Mouse (Mus musculus) spleen, postnatal 14 days (tissue): ENCODE measurements around the gene Zfhx3.

Experiments
- DNase-seq, 2 experiments: peaks; one replicate each; pipeline ENCODE4 v3.0.0; 2021 to 2022; ENCODE audit warnings: low spot score in 2 of 2

Zfhx3 gene

GRCm38 (mm10) chr8:108592028-108592724 is 649.7 kb downstream of the Zfhx3 start:
- no peak for DNase-seq

DNA sequence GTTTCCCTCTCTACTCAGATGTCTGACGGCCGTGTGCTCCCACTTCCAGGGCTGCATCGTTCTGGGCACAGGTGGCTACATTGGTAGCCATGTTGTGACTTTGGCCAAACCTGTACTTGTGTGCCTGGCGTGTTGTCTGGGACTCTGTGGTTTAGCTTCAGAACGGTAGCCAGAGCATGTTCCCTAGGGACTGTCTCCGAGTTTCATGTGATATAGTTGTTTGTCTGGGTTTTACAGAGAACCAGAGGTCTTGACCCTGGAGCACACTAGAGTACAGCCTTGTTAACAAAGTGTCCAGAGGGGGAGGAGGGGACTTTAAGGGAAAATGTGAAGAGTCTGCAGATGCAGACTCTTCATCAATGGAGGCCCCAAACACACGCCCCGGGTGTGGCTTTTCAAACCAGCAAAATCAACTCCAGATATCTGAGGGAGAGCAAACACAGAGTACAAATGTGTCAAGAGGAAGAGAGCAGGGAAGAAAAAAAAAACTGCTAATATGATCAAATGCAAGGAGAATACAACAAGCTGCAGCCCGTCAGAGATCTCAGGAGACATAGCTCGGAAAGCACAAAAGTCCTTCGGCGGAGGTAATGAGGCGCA is 650.6 kb downstream of the Zfhx3 start:
- DNase-seq, result no peak

GRCm38 (mm10) chr8:108593891-108594290 is 651.4 kb downstream of the Zfhx3 start:
- no peak for DNase-seq

GRCm38 (mm10) chr8:108594361-108595060 is 652.1 kb downstream of the Zfhx3 start:
- no peak for DNase-seq

GRCm38 (mm10) chr8:108595061-108595419 is 652.6 kb downstream of the Zfhx3 start:
- no peak for DNase-seq

- DNase-seq, result no peak
Observed at GRCm38 (mm10) chr8:108595721-108596495, 653.5 kb downstream of the Zfhx3 start.

GRCm38 (mm10) chr8:108599003-108599402 is 656.6 kb downstream of the Zfhx3 start:
- no peak for DNase-seq

GRCm38 (mm10) chr8:108599558-108599957 is 657.1 kb downstream of the Zfhx3 start:
- DNase-seq, result no peak

DNA sequence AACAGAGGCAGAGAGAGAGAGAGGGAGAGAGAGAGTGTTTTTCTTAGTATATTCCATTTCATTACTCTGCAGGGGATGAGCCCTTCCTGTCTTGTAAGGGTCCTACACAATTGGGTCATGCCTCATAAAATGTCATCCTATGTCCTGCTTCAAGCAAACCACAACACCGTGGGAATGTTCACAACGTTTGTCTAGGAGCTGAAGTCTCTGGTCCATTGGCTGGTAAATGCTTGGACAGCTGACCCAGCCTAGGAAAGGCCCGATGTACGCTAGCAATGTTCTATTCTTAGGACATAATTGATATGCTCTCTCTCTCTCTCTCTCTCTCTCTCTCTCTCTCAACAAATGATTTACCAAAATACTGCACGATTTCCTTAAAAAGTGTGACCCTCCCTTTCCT is 666.2 kb downstream of the Zfhx3 start:
- no peak for DNase-seq

GRCm38 (mm10) chr8:108609114-108609513 is 666.7 kb downstream of the Zfhx3 start:
- DNase-seq, result no peak

- no peak for DNase-seq
Observed at GRCm38 (mm10) chr8:108611141-108611674, 668.8 kb downstream of the Zfhx3 start.

DNA sequence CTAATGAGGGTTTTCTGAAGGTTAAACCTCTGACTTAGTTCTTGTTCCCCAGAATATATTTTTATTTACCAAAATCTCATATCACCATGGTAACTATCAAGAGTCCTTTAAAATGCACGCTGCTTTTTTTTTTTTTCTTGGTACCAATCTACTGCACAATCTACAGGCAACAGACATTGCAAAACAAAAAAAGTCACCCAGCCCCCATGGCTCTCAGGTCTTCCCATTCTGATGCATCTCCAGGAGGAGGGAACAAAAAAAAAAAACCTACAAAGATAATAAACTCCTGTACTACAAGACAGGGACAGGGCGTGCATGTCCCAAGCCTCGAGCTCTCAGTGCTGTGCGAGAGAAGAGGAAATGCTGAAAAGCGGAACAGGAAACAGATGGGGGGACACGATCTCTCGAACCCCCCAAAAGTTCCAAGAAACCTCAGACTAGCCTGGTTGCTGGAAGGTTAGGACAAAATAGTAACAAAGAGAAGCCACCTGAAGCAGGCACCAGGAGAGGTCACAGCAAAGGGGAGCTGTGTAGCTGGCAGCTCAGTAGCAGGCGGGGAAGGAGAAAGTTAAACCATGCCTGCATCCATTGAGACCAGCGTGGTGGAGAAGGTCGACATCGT is 669.5 kb downstream of the Zfhx3 start:
- no peak for DNase-seq

DNA sequence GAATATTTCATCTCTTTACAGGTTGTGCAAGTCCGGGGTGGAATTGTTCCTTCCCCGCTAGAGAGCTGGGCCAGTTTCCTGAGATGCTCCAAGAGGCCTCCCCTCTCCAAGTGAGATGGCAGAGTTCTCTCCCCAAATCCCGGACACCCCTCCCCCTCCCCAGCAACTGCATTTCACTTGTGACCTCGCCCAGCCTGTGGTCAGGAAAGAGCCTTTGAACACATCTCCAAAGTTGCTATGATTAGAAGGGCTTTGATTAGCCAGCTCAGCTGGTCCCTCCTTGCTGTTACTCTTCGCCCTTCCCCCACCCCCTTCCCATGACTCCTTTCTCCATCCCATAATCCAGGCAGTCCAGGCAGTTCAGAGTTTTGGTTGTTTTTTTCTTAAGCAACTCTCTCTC is 670.4 kb downstream of the Zfhx3 start:
- no peak for DNase-seq

DNA sequence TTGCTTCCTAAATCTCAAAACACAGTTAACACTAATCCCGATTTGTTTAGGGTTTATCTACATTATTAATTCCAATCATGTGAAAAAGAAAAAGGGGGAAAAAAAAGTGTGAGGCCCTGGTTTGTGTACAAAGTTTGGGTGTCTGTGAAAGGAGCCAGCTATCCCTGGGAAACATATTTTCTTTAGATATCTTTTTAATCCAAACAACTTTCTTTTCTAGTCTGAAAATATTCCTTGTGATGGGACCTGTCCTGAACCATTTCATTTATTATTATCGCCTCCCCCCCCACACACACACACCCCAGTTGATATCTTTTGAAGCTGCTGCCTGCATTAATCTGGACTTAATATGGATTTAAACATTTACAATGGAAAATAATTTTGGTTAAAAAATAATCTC is 670.8 kb downstream of the Zfhx3 start:
- DNase-seq, result no peak

DNA sequence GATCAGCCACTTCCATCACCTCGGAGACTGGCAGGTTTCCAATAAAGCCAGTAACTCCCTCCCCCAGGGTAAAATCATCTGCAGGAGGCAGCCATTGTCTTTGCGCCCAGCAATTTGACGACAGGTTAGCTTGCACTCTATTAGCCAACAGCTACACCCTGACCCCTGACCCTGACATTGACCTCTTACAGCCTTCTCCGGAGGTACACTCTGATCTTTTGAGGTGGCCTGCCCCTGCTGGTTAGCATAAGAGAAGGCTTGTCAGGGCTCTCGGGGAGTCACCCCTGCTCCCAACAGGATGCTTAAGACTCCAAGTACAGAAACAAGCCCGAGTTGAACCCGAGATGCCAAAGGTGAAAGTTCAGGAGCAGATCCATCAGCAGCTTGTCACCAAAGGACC is 678.9 kb downstream of the Zfhx3 start:
- DNase-seq, result no peak

- no peak for DNase-seq
Observed at GRCm38 (mm10) chr8:108623660-108624059, 681.2 kb downstream of the Zfhx3 start.

GRCm38 (mm10) chr8:108625571-108626120 is 683.2 kb downstream of the Zfhx3 start:
- DNase-seq, result no peak

- no peak for DNase-seq
Observed at GRCm38 (mm10) chr8:108631069-108631468, 688.6 kb downstream of the Zfhx3 start.

DNA sequence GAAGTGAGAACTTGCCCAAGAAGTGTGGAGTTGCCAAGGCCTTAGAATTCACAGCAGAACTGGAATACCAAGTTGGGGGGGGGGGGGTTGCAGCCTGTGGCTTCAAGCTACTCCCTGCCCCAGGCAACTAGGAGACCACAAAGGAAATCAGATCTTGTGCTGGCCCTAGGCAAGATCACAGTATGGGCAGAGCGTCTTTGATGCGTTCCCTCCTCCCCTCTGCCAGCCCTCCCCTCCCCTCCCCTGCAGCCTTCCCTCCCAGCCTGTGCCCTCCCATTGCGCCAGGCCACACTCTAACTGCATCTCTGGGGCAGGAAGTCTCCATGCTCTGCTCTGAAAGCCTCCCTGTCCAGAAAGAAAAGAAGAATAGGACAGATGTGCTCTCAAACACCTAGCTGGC is 691.8 kb downstream of the Zfhx3 start:
- no peak for DNase-seq

DNA sequence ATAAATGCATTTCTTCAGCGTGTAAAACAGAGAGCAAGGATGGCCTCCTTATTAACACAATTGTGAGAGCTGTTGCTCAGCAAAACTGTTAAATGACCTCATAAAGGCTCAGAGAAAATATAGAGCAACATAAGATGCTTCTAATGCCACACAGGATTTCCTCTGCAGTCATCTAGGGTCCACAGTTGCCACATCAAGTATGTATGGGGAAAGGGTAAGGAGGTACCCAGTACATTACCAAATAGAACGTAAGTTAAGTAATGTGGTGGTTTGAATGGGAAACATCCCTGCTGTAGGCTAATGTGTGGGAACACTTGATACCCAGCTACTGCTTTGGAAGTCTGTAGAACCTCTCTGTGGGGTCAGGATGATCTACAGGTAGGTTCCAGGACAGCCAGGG is 695.4 kb downstream of the Zfhx3 start:
- DNase-seq, result no peak

DNA sequence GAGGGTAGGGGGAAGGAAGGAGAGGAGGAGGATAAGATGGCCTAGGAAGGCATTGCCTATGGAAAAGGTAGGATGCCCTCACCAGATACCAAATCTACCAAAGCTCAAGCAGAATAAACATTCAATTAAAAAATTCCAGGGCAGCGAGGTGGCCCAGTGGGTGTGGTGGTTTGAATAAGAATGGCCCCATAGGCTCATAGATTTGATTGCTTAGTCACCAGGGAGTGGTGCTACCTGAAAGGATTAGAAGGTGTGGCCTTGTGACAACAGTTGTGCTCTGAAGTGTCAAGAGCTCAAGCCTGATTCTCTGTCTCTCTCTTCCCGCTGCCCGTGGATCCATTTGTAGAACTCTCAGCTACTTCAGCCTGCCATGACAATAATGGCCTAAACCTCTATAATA is 703.2 kb downstream of the Zfhx3 start:
- DNase-seq, result no peak
